In the genomic region with DNA sequence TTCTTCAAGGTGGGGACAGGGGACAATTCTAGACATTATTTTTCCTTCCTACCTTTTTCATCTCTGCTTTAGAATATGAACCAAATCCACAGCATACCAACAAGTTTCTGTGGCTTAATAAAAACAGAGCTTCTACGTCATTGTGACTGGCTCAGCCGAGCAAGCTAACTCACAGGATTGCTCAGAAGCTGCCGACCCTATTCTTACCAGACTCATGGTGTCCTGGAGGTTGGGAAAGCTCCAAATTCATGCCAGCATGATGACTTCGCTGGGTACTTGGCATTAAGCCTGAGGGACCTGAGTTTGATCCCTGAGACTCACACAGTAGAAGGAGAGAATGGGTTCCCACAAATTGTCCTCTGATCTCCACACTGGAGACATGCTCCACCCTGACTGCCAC, we compare ENCODE assay signal across 27 mouse cellular contexts.
A peak's percentile ranks its signal among the peaks of the same experiment; 100 is the strongest.
DNase-seq lines count a peak whose midpoint lies in the region; ATAC-seq and TF ChIP-seq lines count a peak whose summit lies in the region.
"Had no signal": no experiment of that assay in that cellular context is flagged by ENCODE, and none has a peak within 500 bp of the region (broad histone marks: within the 10 kb centered on the region; RNA-seq: fewer than 3 reads in every experiment).

No protein-coding gene starts in this region.

- H3K4me3 ChIP-seq in liver, embryonic 11.5 days (ENCODE audit: low read depth, low read length), result no peak overlapping the region
- H3K4me3 ChIP-seq: forebrain, embryonic 10.5 days; intestine, embryonic 15.5 days; liver, embryonic 15.5 days; midbrain, embryonic 10.5 days; midbrain, embryonic 15.5 days had no signal

- 79% methylated on average over 4 of the region's 4 CpGs for WGBS in liver, embryonic 11.5 days

- ATAC-seq in liver, embryonic 11.5 days (replicated peaks; ENCODE audit: low FRiP score), result no peak
- ATAC-seq in megakaryocyte, adult 5-6 weeks (ENCODE audit: poor library complexity, severe bottlenecking), result no peak
- ATAC-seq: activated CD4-positive, CD25-positive, alpha-beta regulatory T cell, adult 4 months; intestine, embryonic 15.5 days had no signal

- H3K27ac ChIP-seq in liver, embryonic 11.5 days (ENCODE audit: low read depth, low read length), result no peak overlapping the region
- H3K27ac ChIP-seq: forebrain, embryonic 10.5 days; intestine, embryonic 15.5 days; liver, embryonic 15.5 days; midbrain, embryonic 15.5 days had no signal

- TF ChIP-seq POLR2A in brain, embryonic 14.5 days (IDR thresholded peaks at IDR 0.05; ENCODE audit: borderline replicate concordance, extremely low read depth, insufficient read depth, insufficient read length, poor library complexity, severe bottlenecking), result no peak

- no peaks in the 10 kb centered on the region for H3K9me3 ChIP-seq in liver, embryonic 11.5 days (ENCODE audit: control insufficient read depth, low read length)
- H3K9me3 ChIP-seq: forebrain, embryonic 10.5 days; intestine, embryonic 15.5 days; liver, embryonic 15.5 days; midbrain, embryonic 10.5 days; midbrain, embryonic 15.5 days had no signal

- no peak overlapping the region for H3K9ac ChIP-seq in liver, embryonic 11.5 days (ENCODE audit: low read depth, low read length)
- H3K9ac ChIP-seq: forebrain, postnatal 0 days; intestine, embryonic 15.5 days; liver, embryonic 15.5 days; lung, embryonic 14.5 days; midbrain, embryonic 15.5 days had no signal

- H3K4me1 ChIP-seq in liver, embryonic 11.5 days (replicated peaks; ENCODE audit: control insufficient read depth, insufficient read depth, low read length), result no peaks in the 10 kb centered on the region
- H3K4me1 ChIP-seq: intestine, embryonic 15.5 days; liver, embryonic 15.5 days had no signal

- no peak overlapping the region for H3K4me2 ChIP-seq in liver, embryonic 11.5 days
- H3K4me2 ChIP-seq: intestine, embryonic 15.5 days; liver, embryonic 15.5 days; lung, embryonic 14.5 days; midbrain, embryonic 15.5 days had no signal

- TF ChIP-seq CTCF in brain, embryonic 14.5 days (IDR thresholded peaks at IDR 0.05; ENCODE audit: borderline replicate concordance, extremely low read depth, insufficient read depth, insufficient read length), result no peak

- peak; percentile 80 for DNase-seq in heart, adult 11 months
- DNase-seq in heart, adult 8-10 months (ENCODE audit: low spot score), result no peak
- DNase-seq in 3134 (ENCODE audit: extremely low read depth, insufficient read length, low spot score) (peak; percentile 56), 3T3-L1 (ENCODE audit: low read depth, low spot score) (peak; percentile 64)
- peak; percentile 23 for DNase-seq in brain, embryonic 14.5 days (ENCODE audit: low read depth)
- no peak for DNase-seq in liver, embryonic 11.5 days (ENCODE audit: low spot score)
- DNase-seq in urinary bladder, adult 2 months (ENCODE audit: low spot score), result no peak
- DNase-seq: adrenal gland, postnatal 10 days; cerebellum, adult 11-12 months; cerebellum, postnatal 36 days; forebrain, postnatal 0 days; heart, postnatal 14 days; kidney, postnatal 14 days; liver; lung, embryonic 14.5 days; lung, postnatal 14 days; right cerebral cortex, adult 18-20 months; right cerebral cortex, postnatal 4 days; thymus, adult 2 months; thymus, postnatal 4 days had no signal

- H3K27me3 ChIP-seq in liver, embryonic 11.5 days (replicated peaks; ENCODE audit: control insufficient read depth, insufficient read depth, low read length), result no peaks in the 10 kb centered on the region
- H3K27me3 ChIP-seq: intestine, embryonic 15.5 days; liver, embryonic 15.5 days; midbrain, embryonic 15.5 days had no signal

- no peaks in the 10 kb centered on the region for H3K36me3 ChIP-seq in liver, embryonic 11.5 days (ENCODE audit: control insufficient read depth, insufficient read depth, low read length)
- H3K36me3 ChIP-seq: forebrain, embryonic 10.5 days; intestine, embryonic 15.5 days; liver, embryonic 15.5 days; midbrain, embryonic 10.5 days; midbrain, embryonic 15.5 days had no signal

Comparison
In these comparisons a context has a peak if more than half of its experiments do, and no peak if none do; other contexts are left out.
1. DNase-seq: peak in heart, adult 11 months (single experiment), 3134 (single experiment), 3T3-L1 (single experiment) and brain, embryonic 14.5 days (single experiment); none in heart, adult 8-10 months (single experiment), liver, embryonic 11.5 days (single experiment) and urinary bladder, adult 2 months (single experiment).